Mouse (Mus musculus): ENCODE measurements around the gene Twist2.

Gene Twist2

DNA sequence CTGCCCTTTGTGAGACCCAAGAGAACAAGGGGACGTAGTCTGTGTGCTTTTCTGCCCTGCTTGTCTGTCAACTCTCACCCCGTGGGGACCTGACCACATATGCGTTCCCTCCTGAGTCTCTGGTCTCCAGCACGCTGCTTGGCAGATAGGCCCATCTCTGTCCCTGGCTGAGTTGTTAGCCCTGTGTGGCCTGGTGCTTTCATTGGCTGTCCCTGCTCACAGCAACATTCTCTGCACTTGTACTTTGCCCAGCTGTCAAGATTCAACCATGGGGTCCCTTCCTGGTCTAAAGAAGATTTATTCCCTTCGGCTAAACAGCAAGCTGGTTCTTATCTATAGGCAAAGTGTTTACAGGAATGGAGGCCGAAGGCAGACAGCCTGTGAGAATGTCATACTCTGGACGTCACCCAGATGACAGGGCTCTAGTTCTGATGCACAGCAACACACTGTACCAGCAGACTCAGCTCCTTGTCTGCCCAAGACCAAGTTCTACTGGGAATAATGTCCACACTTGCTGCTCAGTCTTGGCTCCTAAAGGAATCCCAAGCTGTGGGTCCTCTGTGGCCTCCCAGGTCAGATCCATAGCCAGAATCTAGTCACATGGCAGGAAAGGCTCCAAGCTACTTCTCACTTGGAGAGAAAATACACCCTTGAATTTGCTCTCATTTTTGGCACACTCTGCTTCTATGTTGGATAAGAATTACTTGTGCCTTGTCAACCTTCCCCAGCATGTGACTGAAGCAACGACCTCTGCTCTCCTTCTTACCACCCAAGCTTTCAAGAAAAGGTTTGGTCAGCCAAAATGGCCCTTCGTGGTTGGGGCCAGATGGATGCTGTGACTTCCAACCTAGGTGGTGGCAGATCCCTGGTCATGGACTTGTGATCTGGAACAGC is 55.8 kb downstream of the Twist2 start:
- ChIA-PET CTCF (interaction anchor here in 3 of 4 experiments (0.6 to 0.8 kb wide), 3 partner anchors 188 to 1157 kb away, joined by 3 to 11 read pairs (median 7); no protein-coding TSS in a partner anchor), POLR2A (interaction anchor here in 1 of 4 experiments (0.6 kb wide), 1 partner anchor 9 kb away, joined by 3 read pairs; no protein-coding TSS in a partner anchor)

GRCm38 (mm10) chr1:91858101-91858790 is 57.0 kb downstream of the Twist2 start:
- POLR2A ChIA-PET = interaction anchor here in 1 of 4 experiments (0.6 kb wide), 1 partner anchor 212 kb away, joined by 3 read pairs; no protein-coding TSS in a partner anchor
- CTCF ChIA-PET = no interaction called here

GRCm38 (mm10) chr1:91858901-91859300 is 57.6 kb downstream of the Twist2 start:
- CTCF ChIA-PET = no interaction called here
- POLR2A ChIA-PET = interaction anchor here in 1 of 4 experiments (0.6 kb wide), 1 partner anchor 211 kb away, joined by 3 read pairs; no protein-coding TSS in a partner anchor

DNA sequence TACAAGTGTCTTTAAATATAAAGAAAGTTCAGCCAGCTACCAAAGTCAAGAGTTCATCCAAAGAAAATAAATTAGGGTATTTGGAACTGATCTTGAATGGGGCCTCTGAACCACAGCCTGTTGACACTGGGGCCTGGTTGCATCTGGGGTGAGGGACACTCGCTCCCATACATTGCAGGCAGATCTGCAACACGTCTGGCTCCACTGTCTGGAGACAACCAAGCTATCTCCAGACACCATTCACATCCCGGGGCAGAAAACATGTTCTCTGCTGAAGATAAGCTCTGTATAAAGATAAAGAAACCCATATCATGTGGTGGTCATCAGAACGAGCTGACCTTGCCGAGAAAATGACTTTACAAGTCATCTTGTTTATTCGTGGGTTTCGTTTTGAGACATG is 60.2 kb downstream of the Twist2 start:
- CTCF ChIA-PET = interaction anchor here in 1 of 4 experiments (0.7 kb wide), 1 partner anchor 761 kb away, joined by 3 read pairs; no protein-coding TSS in a partner anchor

DNA sequence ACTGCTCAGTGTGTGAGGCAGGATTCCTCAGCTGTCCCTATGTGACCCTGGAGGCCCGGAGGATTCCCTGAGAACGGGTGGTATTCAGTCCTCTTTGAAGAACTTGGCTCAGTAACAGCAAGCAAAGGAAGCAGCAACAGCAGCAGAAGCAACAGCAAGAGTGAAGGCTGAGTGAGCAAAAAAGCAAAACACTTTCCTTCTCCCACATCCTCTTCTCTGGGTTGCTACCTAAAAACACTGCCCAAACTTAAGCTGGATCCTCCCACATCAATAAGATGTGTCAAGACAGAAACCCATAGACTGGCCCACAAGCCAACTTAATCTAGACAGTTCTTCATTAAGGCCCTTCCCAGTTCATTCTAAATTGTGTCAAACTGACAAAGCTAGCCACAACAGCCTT is 64.7 kb downstream of the Twist2 start:
- CTCF ChIA-PET = interaction anchor here in 1 of 4 experiments (0.6 kb wide), 1 partner anchor 12 kb away, joined by 3 read pairs; no protein-coding TSS in a partner anchor
- POLR2A ChIA-PET = no interaction called here

More for the DNA sequence above, 60.2 kb downstream of the Twist2 start:
- POLR2A ChIA-PET = interaction anchor here in 2 of 4 experiments (0.6 to 0.7 kb wide), 2 partner anchors 36 to 40 kb away, joined by 3 to 5 read pairs; no protein-coding TSS in a partner anchor

DNA sequence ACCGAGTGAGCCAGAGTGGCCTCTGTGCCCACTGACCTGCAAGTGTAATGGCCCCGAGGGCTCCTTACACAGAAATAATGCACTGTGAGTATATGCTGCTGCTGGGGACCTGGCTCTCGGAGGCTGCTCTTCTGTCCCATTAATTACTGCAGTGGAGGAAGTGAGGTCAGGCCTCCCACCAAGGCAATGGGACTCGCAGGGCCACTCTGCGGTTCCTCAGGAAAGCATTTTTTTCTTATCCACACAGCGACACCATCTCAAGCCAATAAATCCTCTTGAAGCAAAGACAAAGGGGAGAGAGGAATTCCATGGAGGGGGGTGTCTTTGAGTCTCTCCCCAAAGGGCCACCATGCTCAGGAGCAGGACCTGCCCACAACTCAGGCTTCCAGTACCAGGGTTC is 69.8 kb downstream of the Twist2 start:
- POLR2A ChIA-PET = no interaction called here
- CTCF ChIA-PET = no interaction called here

- POLR2A ChIA-PET = interaction anchor here in 3 of 4 experiments (0.7 to 1.1 kb wide), 3 partner anchors 58 to 601 kb away, joined by 3 to 4 read pairs (median 3); partner anchors contain the start of gene Ndufa10 (in 1 of the 3)
Measured at GRCm38 (mm10) chr1:91872388-91873059, 71.3 kb downstream of the Twist2 start.

GRCm38 (mm10) chr1:91873572-91874285 is 72.5 kb downstream of the Twist2 start:
- ChIA-PET POLR2A (interaction anchor here in 1 of 4 experiments (0.6 to 1.1 kb wide), 2 partner anchors 49 to 451 kb away, joined by 3 to 8 read pairs; no protein-coding TSS in a partner anchor), CTCF (interaction anchor here (0.6 to 2.0 kb wide), 17 partner anchors 10 to 775 kb away, joined by 3 to 21 read pairs (median 4); partner anchors contain the start of gene Otos (in 1 of the 4))

More at GRCm38 (mm10) chr1:91872388-91873059, 71.3 kb downstream of the Twist2 start:
- CTCF ChIA-PET = interaction anchor here in 2 of 4 experiments (0.6 to 1.7 kb wide), 5 partner anchors 17 to 1942 kb away, joined by 3 to 4 read pairs (median 3); no protein-coding TSS in a partner anchor

- ChIA-PET CTCF (interaction anchor here (0.6 to 2.0 kb wide), 34 partner anchors 11 to 955 kb away, joined by 3 to 10 read pairs (median 3); partner anchors contain the start of gene Otos (in 1 of the 4)), POLR2A (interaction anchor here in 2 of 4 experiments (0.6 to 1.1 kb wide), 2 partner anchors 48 to 599 kb away, joined by 3 to 4 read pairs; partner anchors contain the start of gene Ndufa10 (in 1 of the 2))
Measured at GRCm38 (mm10) chr1:91874633-91875032, 73.4 kb downstream of the Twist2 start.

DNA sequence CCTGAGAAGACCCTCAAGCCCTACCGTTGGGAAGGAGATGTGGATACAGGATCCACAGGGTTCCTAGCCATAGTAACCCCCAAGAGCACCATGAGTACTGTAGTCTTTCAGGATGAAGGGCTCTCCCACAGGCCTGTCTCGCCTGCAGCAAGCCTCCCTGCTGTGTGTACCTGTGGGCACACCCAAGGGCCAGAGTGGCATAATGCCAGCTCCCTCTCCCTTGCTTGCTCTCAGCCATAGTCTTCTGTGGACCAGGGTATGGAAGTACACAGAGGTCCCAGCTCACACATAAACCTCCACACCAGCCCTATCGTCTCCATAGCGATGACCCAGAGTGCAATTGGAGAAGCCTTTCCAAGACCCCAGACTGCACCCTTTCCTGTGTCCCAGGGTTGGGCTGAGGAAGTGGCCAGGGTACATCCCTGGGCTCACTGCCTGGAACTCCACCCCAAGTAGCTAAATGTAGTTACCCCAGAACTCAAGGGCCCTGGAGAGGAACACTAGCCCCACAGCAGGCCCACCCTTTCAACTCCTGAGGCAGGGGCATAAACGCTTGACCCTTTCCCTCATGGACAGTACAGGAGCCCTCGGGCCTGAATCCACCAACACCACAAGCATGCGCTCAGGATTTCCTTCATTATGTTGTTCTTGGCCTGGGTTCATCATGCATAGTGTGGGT is 73.9 kb downstream of the Twist2 start:
- CTCF ChIA-PET = interaction anchor here (0.6 to 2.0 kb wide), 27 partner anchors 11 to 956 kb away, joined by 3 to 10 read pairs (median 3); no protein-coding TSS in a partner anchor
- POLR2A ChIA-PET = interaction anchor here in 2 of 4 experiments (0.6 to 1.1 kb wide), 2 partner anchors 47 to 599 kb away, joined by 3 to 4 read pairs; partner anchors contain the start of gene Ndufa10 (in 1 of the 2)

DNA sequence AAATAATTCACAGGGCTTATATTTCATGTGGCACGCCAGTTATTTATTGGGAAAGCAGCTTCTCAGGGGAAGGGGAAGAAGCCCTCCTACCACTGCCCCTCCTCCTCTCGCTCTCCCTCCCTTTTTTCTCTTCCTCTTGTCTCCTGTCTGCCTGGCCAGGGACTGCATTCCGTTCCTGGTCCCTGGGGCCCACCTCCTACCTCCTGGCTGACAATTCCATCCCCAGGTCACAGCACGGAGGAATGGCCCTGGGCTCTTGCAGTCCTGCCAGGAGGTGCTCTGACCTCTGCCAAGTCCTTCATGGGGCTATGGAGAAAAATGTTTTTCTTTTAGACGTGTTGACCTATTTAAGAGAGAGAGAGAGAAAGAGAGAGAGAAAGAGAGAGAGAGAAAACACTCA is 77.4 kb downstream of the Twist2 start:
- ChIA-PET POLR2A (no interaction called here), CTCF (interaction anchor here in 2 of 4 experiments (0.6 to 1.5 kb wide), 3 partner anchors 11 to 304 kb away, joined by 3 to 5 read pairs (median 3); no protein-coding TSS in a partner anchor)

- ChIA-PET POLR2A (no interaction called here), CTCF (no interaction called here)
Measured at GRCm38 (mm10) chr1:91880156-91880555, 78.9 kb downstream of the Twist2 start.

DNA sequence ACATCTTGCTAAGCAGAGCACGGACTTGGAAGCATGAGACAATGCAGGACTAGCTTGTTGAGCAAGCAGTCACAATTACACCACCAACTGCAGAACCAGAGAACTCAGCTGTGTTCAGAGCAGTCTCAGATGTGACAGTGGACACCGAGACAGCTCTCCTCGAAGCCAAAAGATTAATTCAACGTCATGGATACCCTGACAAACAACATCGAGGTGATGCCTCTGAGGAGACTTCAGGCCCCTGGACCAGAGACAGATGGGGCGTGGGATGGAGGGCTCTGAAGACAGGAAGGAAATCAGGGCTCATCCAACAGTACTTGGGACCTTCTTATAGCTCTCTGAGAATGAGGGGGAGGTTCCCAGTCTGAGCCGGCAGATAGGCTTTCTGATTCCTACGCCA is 79.6 kb downstream of the Twist2 start:
- ChIA-PET POLR2A (interaction anchor here in 1 of 4 experiments (0.6 kb wide), 1 partner anchor 355 kb away, joined by 3 read pairs; no protein-coding TSS in a partner anchor), CTCF (interaction anchor here in 2 of 4 experiments (0.6 to 0.7 kb wide), 2 partner anchors 24 to 81 kb away, joined by 3 to 5 read pairs; no protein-coding TSS in a partner anchor)

DNA sequence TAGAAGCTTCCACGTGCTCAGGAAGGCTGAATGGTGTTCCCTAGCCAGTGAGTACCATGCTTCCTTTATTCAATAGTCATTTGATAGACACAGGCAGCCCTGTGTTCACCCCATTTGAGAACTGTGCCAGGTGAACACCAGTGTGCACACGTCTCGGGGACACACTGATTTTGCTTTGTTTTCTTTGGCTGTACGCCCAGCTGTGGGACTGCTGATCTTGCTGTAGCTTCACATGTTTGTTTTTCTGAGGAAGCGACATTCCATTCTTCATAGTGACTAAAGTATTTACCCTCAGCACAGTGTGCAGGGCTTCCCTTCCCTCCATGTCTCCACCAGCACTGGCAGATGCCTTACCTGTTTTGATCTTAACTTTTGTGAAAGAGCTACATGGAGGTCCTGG is 81.9 kb downstream of the Twist2 start:
- CTCF ChIA-PET = no interaction called here
- POLR2A ChIA-PET = no interaction called here

DNA sequence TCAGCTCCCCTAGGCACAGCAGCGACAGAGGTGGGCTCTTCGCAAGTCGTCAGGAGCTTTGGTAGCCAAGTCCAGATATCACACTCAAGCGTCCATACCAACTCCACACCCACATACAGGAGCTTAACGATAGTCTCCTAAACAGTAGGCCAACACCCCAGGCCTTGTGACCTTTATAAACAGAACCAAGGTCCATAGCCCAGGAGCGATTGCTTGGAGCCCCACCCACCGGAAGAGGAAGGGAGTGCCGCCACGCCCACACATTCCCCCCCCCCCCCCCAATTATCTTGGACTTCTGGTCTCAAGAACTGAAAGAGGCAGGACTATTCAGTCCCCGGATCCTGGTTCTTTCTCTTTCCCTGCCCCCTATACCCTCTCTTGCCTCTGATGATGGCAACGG is 92.3 kb downstream of the Twist2 start:
- ChIA-PET CTCF (interaction anchor here in 3 of 4 experiments (0.5 to 1.5 kb wide), 5 partner anchors 19 to 698 kb away, joined by 3 to 11 read pairs (median 3); no protein-coding TSS in a partner anchor), POLR2A (no interaction called here)

DNA sequence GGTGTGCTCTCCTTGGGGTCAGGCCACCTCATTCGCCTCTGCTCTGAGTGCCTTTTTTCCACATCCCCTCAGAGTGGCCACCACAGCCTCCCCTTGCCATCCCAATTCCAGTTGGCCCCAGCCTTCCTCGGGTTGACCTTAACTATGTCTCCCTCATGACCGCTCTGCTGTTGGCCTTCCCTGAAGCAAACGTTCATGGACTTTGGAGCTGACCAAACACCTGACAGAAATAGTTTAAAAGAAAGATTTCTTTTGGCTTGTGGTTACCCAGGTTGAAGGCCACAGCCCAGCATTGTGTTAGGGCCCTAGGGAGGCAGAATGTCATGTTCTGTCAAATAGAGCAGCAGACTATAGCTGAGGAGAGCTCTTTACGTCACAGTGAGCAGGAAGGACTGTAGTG is 93.0 kb downstream of the Twist2 start:
- ChIA-PET CTCF (interaction anchor here in 1 of 4 experiments (1.2 kb wide), 1 partner anchor 294 kb away, joined by 3 read pairs; no protein-coding TSS in a partner anchor), POLR2A (no interaction called here)

- CTCF ChIA-PET = interaction anchor here in 2 of 4 experiments (0.6 to 1.0 kb wide), 2 partner anchors 72 to 319 kb away, joined by 3 to 4 read pairs; no protein-coding TSS in a partner anchor
Measured at GRCm38 (mm10) chr1:91897078-91897477, 95.8 kb downstream of the Twist2 start.

More at GRCm38 (mm10) chr1:91897078-91897477, 95.8 kb downstream of the Twist2 start:
- POLR2A ChIA-PET = interaction anchor here in 1 of 4 experiments (0.5 kb wide), 1 partner anchor 128 kb away, joined by 3 read pairs; no protein-coding TSS in a partner anchor
